Mouse (Mus musculus): ENCODE measurements at regions not wholly inside any gene's neighbourhood (a gene's known extent, or its start where the extent isn't known, plus 50 kb on each side); places are given as distances from the start of the nearest gene placed in this dataset.

DNA sequence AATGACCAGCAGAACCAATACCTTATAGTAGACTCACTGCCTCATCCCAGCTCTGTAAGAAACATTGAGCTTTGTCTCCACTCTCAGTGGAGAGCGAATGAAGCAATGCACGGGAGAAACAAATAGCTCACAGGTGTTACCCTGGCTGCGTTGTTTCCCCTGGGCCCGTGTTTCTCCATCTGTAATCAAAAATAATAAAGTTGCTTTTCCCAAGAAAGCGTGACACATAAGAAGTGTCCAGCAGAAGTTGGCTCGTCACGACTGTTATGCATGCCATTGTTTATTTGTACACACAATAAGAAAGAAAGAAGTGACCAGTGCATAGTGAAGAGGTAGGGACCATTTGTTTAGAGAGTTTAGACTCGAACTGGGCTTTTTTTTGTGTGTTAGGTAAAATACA, 171.3 kb upstream of the Frmd6 start:
- TF ChIP-seq CTCF (IDR thresholded peaks at IDR 0.05; ENCODE audit: borderline replicate concordance, control insufficient read depth, extremely low read depth, insufficient read depth, low read length, poor library complexity): no peak
- no peak for TF ChIP-seq POLR2A (IDR thresholded peaks at IDR 0.05; ENCODE audit: control insufficient read depth, extremely low read depth, insufficient read depth, low read length, poor library complexity)

All from thymus, adult 2 months (tissue).